Mouse (Mus musculus) liver, embryonic 14.5 days (tissue): ENCODE results near the gene Hyal1. TPM values are rescaled to one million over a fixed set of nuclear protein-coding genes. Genes with fewer than 3 reads are reported as not detected.
A peak's percentile ranks its signal among the peaks of the same experiment; 100 is the strongest.

Experiments
- ATAC-seq: fragments of 200-750 bp; cut with Nextera tagmentation; 2 replicates; pipeline ENCODE4 v1.8.0; 2017; ENCODE audit warnings: moderate number of reproducible peaks, mild to moderate bottlenecking, moderate library complexity; ENCODE audit not compliant: insufficient read depth
- DNase-seq, 3 experiments: peaks; one replicate each; pipeline ENCODE4 v3.0.0-alpha.2; 2012 to 2013; ENCODE audit warnings: low read depth in 3 of 3, low spot score in 3 of 3
- H3K27ac ChIP-seq: fragments of 300-500 bp; sonication (generic); 2 replicates; pipeline ENCODE4 v1.5.1; 2014; ENCODE audit warnings: moderate library complexity, mild to moderate bottlenecking, control low read depth, inconsistent platforms
- H3K27me3 ChIP-seq: fragments of 300-500 bp; sonication (generic); 2 replicates; pipeline ENCODE4 v1.6.1; 2014; ENCODE audit warnings: mild to moderate bottlenecking, low read length, moderate library complexity; ENCODE audit not compliant: control insufficient read depth, insufficient read depth
- H3K36me3 ChIP-seq: fragments of 300-500 bp; sonication (generic); replicated peaks from 2 replicates; pipeline ENCODE4 v1.6.1; 2014; ENCODE audit warnings: low read depth; ENCODE audit not compliant: control insufficient read depth, insufficient read depth
- H3K4me1 ChIP-seq, 2 experiments: fragments of 200-500 bp in 1 of 2; fragments of 300-500 bp in 1 of 2; sonication (generic) in 1 of 2; replicated peaks; 2 replicates each; pipeline ENCODE4 v1.6.1; 2012 to 2014; ENCODE audit warnings: antibody characterized with exemption in 1 of 2, inconsistent platforms in 1 of 2, low read length in 1 of 2; ENCODE audit not compliant: control insufficient read depth in 2 of 2, insufficient read depth in 2 of 2
- H3K4me2 ChIP-seq: fragments of 300-500 bp; sonication (generic); 2 replicates; pipeline ENCODE4 v1.6.1; 2014; ENCODE audit warnings: low read depth, mild to moderate bottlenecking, control low read depth, moderate library complexity
- H3K4me3 ChIP-seq, 2 experiments: fragments of 200-500 bp in 1 of 2; fragments of 300-500 bp in 1 of 2; sonication (generic) in 1 of 2; 2 replicates each; pipeline ENCODE4 v1.5.1; 2012 to 2014; ENCODE audit warnings: low read depth in 2 of 2, low read length in 2 of 2, mild to moderate bottlenecking in 2 of 2, control low read depth in 1 of 2, inconsistent platforms in 1 of 2, moderate library complexity in 1 of 2; ENCODE audit not compliant: insufficient read depth in 1 of 2
- H3K9ac ChIP-seq: fragments of 300-500 bp; sonication (generic); replicated peaks from 2 replicates; pipeline ENCODE4 v1.6.1; 2014; ENCODE audit warnings: mild to moderate bottlenecking, control low read depth, moderate library complexity
- H3K9me3 ChIP-seq: fragments of 300-500 bp; sonication (generic); 2 replicates; pipeline ENCODE4 v1.6.1; 2016; ENCODE audit warnings: low read length, mixed read lengths; ENCODE audit not compliant: control insufficient read depth
- CTCF ChIP-seq: IDR thresholded peaks from 2 replicates; pipeline ENCODE4 v1.5.1; 2016; ENCODE audit warnings: antibody characterized with exemption, low read depth, control low read depth
- EP300 ChIP-seq: IDR thresholded peaks from 2 replicates; pipeline ENCODE4 v1.6.1; 2016; ENCODE audit warnings: antibody characterized with exemption, low read depth
- WGBS: fragments of 180-500 bp; shearing (Covaris S2); extraction: QIAGEN DNeasy Blood & Tissue Kit; methylation state at CpG from one replicate; pipeline ENCODE4 v1.1.7; 2014; ENCODE audit not compliant: insufficient replicate concordance; 5-methylcytosine and 5-hydroxymethylcytosine counted together
- polyA plus RNA-seq, 2 experiments: library from polyadenylated mRNA; depleted of rRNA in 1 of 2; stranded (reverse) in 1 of 2; unstranded in 1 of 2; fragments of >200 nt; fragmentation: Nextera tagmentation in 1 of 2; extraction: Ambion mirVana in 1 of 2; gene quantifications; 2 replicates each; pipeline versions ENCODE4 v1.2.1 to v1.2.3; 2012 to 2014

The Hyal1 gene
- polyA plus RNA-seq, 2 experiments, result 1.2 to 1.3 TPM

DNA sequence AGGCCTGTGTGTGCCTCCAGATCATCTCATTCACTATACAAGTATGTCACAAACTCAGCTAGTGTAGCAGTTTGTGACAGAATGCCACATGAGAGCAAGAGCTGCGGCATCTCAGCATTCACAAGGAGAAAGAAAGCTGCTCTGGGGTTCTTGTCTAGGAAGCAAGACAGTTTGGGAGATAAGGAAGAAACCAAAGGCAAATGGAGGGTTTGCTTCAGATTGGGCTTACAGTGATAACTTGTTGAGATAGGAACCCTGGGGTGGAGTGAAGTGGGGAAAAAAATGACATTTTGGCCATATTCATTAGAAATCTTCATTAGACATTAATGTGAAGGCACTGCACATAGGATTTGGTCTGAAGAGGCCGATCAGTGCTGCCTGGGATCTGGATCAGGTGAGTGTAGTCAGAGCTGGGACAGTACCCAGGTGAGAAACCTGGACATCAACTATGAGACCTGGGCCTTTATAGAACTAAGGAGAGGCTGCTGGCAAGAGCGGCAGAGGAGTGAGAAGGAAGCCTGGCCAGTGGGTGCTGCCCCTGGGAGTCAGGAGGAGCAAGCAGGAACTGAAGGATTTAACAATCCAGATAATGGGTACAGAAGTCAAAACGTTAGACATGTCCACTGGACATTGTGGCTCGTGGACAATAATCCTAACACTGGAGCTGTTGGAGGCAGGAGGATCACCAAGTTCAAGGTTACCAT, 23.9 kb upstream of the Hyal1 start:
- Histone ChIP-seq H3K9me3 (no peaks in the 10 kb centered on the region), H3K36me3 (peaks cover 12% of the 10 kb centered on the region), H3K4me1 (peaks cover 35 to 42% of the 10 kb centered on the region in 2 experiments), H3K4me3 (no peak overlapping the region), H3K27ac (no peak overlapping the region), H3K4me2 (peak overlapping the region; percentile 90), H3K27me3 (peaks cover 3% of the 10 kb centered on the region; the same call in 1 of the 2 replicates), H3K9ac (no peak overlapping the region)
- no peak for ATAC-seq
- no peak for TF ChIP-seq EP300
- TF ChIP-seq CTCF, result no peak
- WGBS, result 49% methylated on average over 5 of the region's 5 CpGs
- DNase-seq, result no peak

- peaks cover 3% of the 10 kb centered on the region; the same call in 1 of the 2 replicates for H3K27me3 ChIP-seq
- TF ChIP-seq CTCF (no peak), EP300 (no peak)
- peak overlapping the region; percentile 57 to 83 for H3K4me3 ChIP-seq
- ATAC-seq (peak; percentile 49), DNase-seq (no peak)
- 5% methylated on average over 37 of the region's 37 CpGs for WGBS
- no peaks in the 10 kb centered on the region for H3K9me3 ChIP-seq
- H3K9ac ChIP-seq, result peak overlapping the region; percentile 75
- peaks cover 35 to 42% of the 10 kb centered on the region in 2 experiments for H3K4me1 ChIP-seq
- peak overlapping the region; percentile 90 for H3K4me2 ChIP-seq
- peak overlapping the region; percentile 27 for H3K27ac ChIP-seq
- H3K36me3 ChIP-seq, result peaks cover 21% of the 10 kb centered on the region
Observed at GRCm38 (mm10) chr9:107553541-107554318, 23.0 kb upstream of the Hyal1 start.

GRCm38 (mm10) chr9:107554319-107554825, 22.4 kb upstream of the Hyal1 start:
- Histone ChIP-seq H3K9ac (peak overlapping the region; percentile 87), H3K4me2 (peak overlapping the region; percentile 90), H3K4me1 (peaks cover 35 to 42% of the 10 kb centered on the region in 2 experiments), H3K9me3 (no peaks in the 10 kb centered on the region), H3K27ac (peak overlapping the region; percentile 79), H3K27me3 (peaks cover 3% of the 10 kb centered on the region; the same call in 1 of the 2 replicates), H3K36me3 (peaks cover 27% of the 10 kb centered on the region), H3K4me3 (peak overlapping the region; percentile 74 to 83)
- peak; percentile 89 for ATAC-seq
- peak; percentile 93 to 96 (median 95) for DNase-seq
- TF ChIP-seq CTCF (no peak; the same call in 1 of the 2 replicates), EP300 (no peak)
- WGBS, result under 1% methylated on average over 53 of the region's 53 CpGs

- Histone ChIP-seq H3K9me3 (no peaks in the 10 kb centered on the region), H3K27ac (peak overlapping the region; percentile 79), H3K4me2 (peak overlapping the region; percentile 90), H3K4me3 (peak overlapping the region; percentile 74 to 83), H3K4me1 (peaks cover 35 to 42% of the 10 kb centered on the region in 2 experiments), H3K9ac (peak overlapping the region; percentile 87), H3K36me3 (peaks cover 34% of the 10 kb centered on the region), H3K27me3 (peaks cover 3% of the 10 kb centered on the region; the same call in 1 of the 2 replicates)
- no peak for DNase-seq
- TF ChIP-seq CTCF (no peak), EP300 (no peak)
- peak; percentile 10 for ATAC-seq
- 0% methylated on average over 23 of the region's 23 CpGs for WGBS
Observed at GRCm38 (mm10) chr9:107555031-107555457, 21.7 kb upstream of the Hyal1 start.

GRCm38 (mm10) chr9:107555701-107556100, 21.0 kb upstream of the Hyal1 start:
- Histone ChIP-seq H3K9ac (peak overlapping the region; percentile 87), H3K4me1 (peaks cover 35 to 41% of the 10 kb centered on the region in 2 experiments), H3K27me3 (peaks cover 1% of the 10 kb centered on the region; the same call in 1 of the 2 replicates), H3K4me3 (peak overlapping the region; percentile 74 to 83), H3K9me3 (no peaks in the 10 kb centered on the region), H3K36me3 (peaks cover 39% of the 10 kb centered on the region), H3K27ac (peak overlapping the region; percentile 79), H3K4me2 (peak overlapping the region; percentile 90)
- DNase-seq (no peak), ATAC-seq (no peak)
- TF ChIP-seq EP300 (no peak), CTCF (no peak)
- 26% methylated on average over 2 of the region's 2 CpGs for WGBS
